Mouse (Mus musculus) small intestine, adult 2 months (tissue): ENCODE results near the gene Id4.

Experiments used
- CTCF ChIP-seq: fragments of 200-500 bp; IDR thresholded peaks from 2 replicates; pipeline ENCODE4 v1.5.1; 2012; ENCODE audit warnings: low read depth, mild to moderate bottlenecking, control low read depth, inconsistent platforms, low read length, moderate library complexity, mixed read lengths; ENCODE audit not compliant: insufficient replicate concordance, insufficient read length; ENCODE audit errors: extremely low read depth
- POLR2A ChIP-seq: fragments of 200-500 bp; IDR thresholded peaks from 2 replicates; pipeline ENCODE4 v1.6.1; 2012; ENCODE audit warnings: low read depth, mild to moderate bottlenecking, control low read depth, inconsistent platforms, low read length, moderate library complexity

DNA sequence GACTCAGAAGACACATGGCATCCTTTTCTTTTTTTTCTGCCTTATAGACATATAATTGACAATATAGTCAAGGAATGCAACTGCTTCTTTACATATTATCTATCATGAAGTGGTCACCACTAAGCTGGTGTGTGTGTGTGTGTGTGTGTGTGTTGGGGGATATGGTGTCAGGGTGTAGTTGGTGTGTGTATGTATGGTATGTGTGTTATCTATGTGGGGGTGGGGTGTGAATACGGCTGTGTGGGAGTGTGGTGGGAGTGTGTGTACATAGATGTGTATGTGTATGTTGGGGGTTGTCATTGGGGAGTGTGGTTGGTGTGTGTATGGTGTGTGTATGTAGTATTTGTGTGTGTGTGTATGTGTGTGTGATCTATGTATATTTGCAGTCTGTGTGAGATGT is 13.1 kb downstream of the Id4 start:
- no peak for TF ChIP-seq CTCF
- TF ChIP-seq POLR2A: no peak
